Mouse (Mus musculus) neural tube, embryonic 14.5 days (tissue): ENCODE measurements around the gene B9d1. TPM values are rescaled to one million over a fixed set of nuclear protein-coding genes. Genes with fewer than 3 reads are reported as not detected.

Experiments
- ATAC-seq: fragments of 200-750 bp; cut with Nextera tagmentation; 2 replicates; pipeline ENCODE4 v1.8.0; 2017; ENCODE audit warnings: low read depth, mild to moderate bottlenecking, moderate TSS enrichment, moderate library complexity
- H3K27ac ChIP-seq: fragments of 300-500 bp; sonication (generic); 2 replicates; pipeline ENCODE4 v1.5.1; 2014; ENCODE audit warnings: low read depth, mild to moderate bottlenecking, control low read depth, low read length, moderate library complexity, mixed read lengths
- H3K27me3 ChIP-seq: fragments of 300-500 bp; sonication (generic); 2 replicates; pipeline ENCODE4 v1.6.1; 2014; ENCODE audit warnings: low read length; ENCODE audit not compliant: control insufficient read depth, insufficient read depth
- H3K36me3 ChIP-seq: fragments of 300-500 bp; sonication (generic); 2 replicates; pipeline ENCODE4 v1.6.1; 2014; ENCODE audit warnings: low read length, mixed read lengths; ENCODE audit not compliant: control insufficient read depth, insufficient read depth
- H3K4me1 ChIP-seq: fragments of 300-500 bp; sonication (generic); 2 replicates; pipeline ENCODE4 v1.6.1; 2014; ENCODE audit warnings: low read length; ENCODE audit not compliant: control insufficient read depth, insufficient read depth
- H3K4me2 ChIP-seq: fragments of 300-500 bp; sonication (generic); 2 replicates; pipeline ENCODE4 v1.6.1; 2014; ENCODE audit warnings: mild to moderate bottlenecking, low read depth, low read length, control low read depth
- H3K4me3 ChIP-seq: fragments of 300-500 bp; sonication (generic); 2 replicates; pipeline ENCODE4 v1.5.1; 2014; ENCODE audit warnings: low read depth, low read length, control low read depth, mixed read lengths
- H3K9ac ChIP-seq: fragments of 300-500 bp; sonication (generic); replicated peaks from 2 replicates; pipeline ENCODE4 v1.6.1; 2014; ENCODE audit warnings: low read depth, mild to moderate bottlenecking, control low read depth, low read length, mixed read lengths
- H3K9me3 ChIP-seq: fragments of 300-500 bp; sonication (generic); 2 replicates; pipeline ENCODE4 v1.6.1; 2016; ENCODE audit warnings: low read length; ENCODE audit not compliant: control insufficient read depth
- WGBS: fragments of 180-500 bp; shearing (Covaris S2); extraction: QIAGEN DNeasy Blood & Tissue Kit; methylation state at CpG from one replicate; pipeline ENCODE4 v1.1.7; 2014; 5-methylcytosine and 5-hydroxymethylcytosine counted together
- polyA plus RNA-seq: library from polyadenylated mRNA; unstranded; fragments of >200 nt; fragmentation: Nextera tagmentation; extraction: Ambion mirVana; gene quantifications from 2 replicates; pipeline ENCODE4 v1.2.1, GENCODE M21; 2014

Gene B9d1
- polyA plus RNA-seq, 1 experiment from 2014 or later: 36.9 TPM

DNA sequence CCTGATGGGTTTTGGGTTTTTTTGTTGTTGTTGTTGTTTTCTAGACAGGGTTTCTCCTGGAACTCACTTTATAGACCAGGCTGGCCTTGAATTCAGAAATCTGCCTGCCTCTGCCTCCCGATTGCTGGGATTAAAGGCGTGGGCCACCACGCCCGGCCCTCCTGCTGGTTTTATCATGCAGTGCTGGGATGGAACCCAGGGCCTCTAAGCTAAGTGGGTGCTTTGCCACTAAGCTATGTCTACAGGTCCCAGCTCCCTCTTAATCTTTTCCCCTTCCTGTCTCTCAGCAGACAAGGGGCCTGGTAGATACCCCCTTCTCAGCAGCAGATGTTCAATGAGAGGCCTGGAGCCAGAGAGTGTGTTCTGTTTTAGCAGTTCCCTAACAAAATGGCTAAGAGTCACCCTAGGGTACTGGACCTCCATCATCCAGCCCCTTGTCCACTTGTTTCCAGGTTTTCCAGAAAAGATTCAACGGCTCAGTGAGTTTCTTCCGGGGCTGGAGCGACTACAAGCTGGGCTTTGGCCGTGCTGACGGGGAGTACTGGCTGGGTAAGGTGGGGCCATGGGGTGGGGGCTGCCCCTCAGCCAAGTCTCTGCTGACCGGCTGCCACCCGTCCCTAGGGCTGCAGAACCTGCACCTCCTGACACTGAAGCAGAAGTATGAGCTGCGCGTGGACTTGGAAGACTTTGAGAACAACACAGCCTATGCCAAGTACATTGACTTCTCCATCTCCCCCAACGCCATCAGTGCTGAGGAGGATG is 18.3 kb upstream of the B9d1 start:
- peaks cover 20% of the 10 kb centered on the region for H3K4me1 ChIP-seq
- no peaks in the 10 kb centered on the region for H3K9me3 ChIP-seq
- peak overlapping the region; percentile 29; the same call in 1 of the 2 replicates for H3K4me2 ChIP-seq
- 0 out of 2 replicates have a peak overlapping the region, but pooled peaks have one; percentile 1 for H3K27ac ChIP-seq
- ATAC-seq: no peak
- peaks cover 31% of the 10 kb centered on the region for H3K36me3 ChIP-seq
- H3K27me3 ChIP-seq: no peaks in the 10 kb centered on the region
- H3K4me3 ChIP-seq: 0 out of 2 replicates have a peak overlapping the region, but pooled peaks have one; percentile 2
- 83% methylated on average over 14 of the region's 14 CpGs for WGBS
- no peak overlapping the region for H3K9ac ChIP-seq

DNA sequence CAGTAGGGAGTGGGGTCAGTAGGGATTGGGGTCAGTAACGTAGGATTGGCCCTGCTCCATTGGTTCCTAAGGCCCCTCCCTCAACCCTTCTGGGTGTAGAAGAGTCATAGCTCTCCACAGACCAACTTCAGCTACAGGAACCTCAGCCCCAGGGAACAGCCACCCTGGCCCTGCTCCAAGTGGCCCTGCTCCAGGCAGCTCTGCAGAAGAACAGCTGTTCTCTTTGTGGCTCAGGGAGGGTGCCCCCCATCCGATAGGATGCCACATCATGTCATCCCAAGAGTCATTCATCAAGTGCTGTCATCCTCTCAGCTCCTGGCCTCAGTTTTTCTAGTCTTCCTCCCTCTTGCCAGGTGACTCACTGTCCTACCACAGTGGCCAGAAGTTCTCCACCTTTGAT is 17.5 kb upstream of the B9d1 start:
- Histone ChIP-seq H3K4me2 (no peak overlapping the region), H3K9me3 (no peaks in the 10 kb centered on the region), H3K9ac (no peak overlapping the region), H3K27me3 (no peaks in the 10 kb centered on the region), H3K27ac (peak overlapping the region; percentile 48; the same call in 1 of the 2 replicates), H3K4me3 (no peak overlapping the region), H3K4me1 (peaks cover 20% of the 10 kb centered on the region), H3K36me3 (peaks cover 31% of the 10 kb centered on the region)
- ATAC-seq: peak; percentile 39; the same call in 1 of the 2 replicates
- 18% methylated on average over 2 of the region's 2 CpGs for WGBS

DNA sequence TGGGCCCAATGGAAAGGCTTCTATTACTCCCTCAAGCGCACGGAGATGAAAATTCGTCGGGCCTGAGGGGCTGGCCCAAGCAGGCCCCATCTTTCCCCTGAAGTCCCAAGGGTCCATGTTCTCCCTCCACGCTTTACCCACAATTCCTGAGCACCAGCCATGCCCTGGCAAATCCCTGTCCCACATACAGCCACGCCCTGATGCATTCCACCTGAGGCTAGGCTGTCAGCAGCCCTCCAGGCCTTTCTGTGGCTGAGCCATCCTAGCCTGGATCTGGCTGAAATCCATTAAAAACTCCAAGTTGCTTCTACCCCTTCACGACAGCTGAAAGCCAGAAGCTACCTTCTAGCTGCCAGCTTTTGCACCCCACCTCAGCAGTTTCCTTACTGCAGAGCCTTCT is 17.0 kb upstream of the B9d1 start:
- H3K4me1 ChIP-seq: peaks cover 25% of the 10 kb centered on the region

DNA sequence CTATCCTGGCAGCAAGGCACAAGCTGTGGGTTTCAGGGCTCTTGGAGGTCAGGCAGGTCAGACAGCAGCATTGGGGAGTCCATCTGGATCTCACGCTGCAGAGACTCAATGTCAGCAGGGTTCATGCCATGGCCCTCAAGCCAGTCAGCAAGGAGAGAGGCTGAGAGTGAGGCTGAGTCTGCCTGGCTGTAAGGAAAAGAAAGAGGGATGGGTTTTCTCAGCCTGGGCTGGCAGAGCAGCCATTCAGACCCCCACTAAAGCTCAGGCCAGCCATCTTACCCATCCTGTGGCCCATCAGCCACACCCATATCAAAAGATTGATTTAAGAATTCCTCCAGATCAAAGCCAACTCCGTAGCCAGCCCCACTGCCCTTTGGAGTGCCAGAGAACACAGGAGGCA is 15.9 kb upstream of the B9d1 start:
- ATAC-seq: no peak

More for the DNA sequence above, 17.0 kb upstream of the B9d1 start:
- H3K4me3 ChIP-seq: no peak overlapping the region
- H3K27me3 ChIP-seq: no peaks in the 10 kb centered on the region
- peaks cover 31% of the 10 kb centered on the region for H3K36me3 ChIP-seq
- 76% methylated on average over 7 of the region's 7 CpGs for WGBS
- peak overlapping the region; percentile 48; the same call in 1 of the 2 replicates for H3K27ac ChIP-seq
- H3K9ac ChIP-seq: no peak overlapping the region
- ATAC-seq: no peak
- H3K9me3 ChIP-seq: no peaks in the 10 kb centered on the region
- no peak overlapping the region for H3K4me2 ChIP-seq

DNA sequence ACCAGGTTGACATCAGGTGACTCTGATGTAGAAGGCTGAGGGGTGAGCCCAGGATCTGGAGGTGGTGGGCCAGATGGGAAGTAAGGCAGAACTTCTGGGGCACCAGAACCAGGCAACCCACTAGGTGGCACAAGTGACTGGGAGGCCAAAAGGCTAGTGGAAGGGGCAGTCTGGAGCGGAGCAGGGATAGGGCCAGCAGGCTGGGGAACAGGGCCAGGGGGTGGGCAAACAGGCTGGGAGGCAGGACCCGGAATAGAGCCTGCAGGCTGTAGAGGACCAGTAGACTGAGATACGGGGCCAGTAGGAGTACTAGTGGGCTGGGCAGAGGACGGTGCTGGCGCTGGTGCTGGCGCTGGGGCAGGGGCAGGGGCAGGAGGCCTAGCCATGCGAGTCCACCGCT is 15.1 kb upstream of the B9d1 start:
- H3K27me3 ChIP-seq: no peaks in the 10 kb centered on the region
- H3K4me3 ChIP-seq: no peak overlapping the region
- H3K4me2 ChIP-seq: no peak overlapping the region
- no peak overlapping the region for H3K9ac ChIP-seq
- H3K9me3 ChIP-seq: no peaks in the 10 kb centered on the region
- no peak for ATAC-seq
- peaks cover 31% of the 10 kb centered on the region for H3K36me3 ChIP-seq
- H3K4me1 ChIP-seq: peaks cover 19% of the 10 kb centered on the region
- WGBS: 91% methylated on average over 6 of the region's 8 CpGs
- no peak overlapping the region for H3K27ac ChIP-seq

More for the DNA sequence above, 15.9 kb upstream of the B9d1 start:
- H3K4me2 ChIP-seq: no peak overlapping the region
- no peak overlapping the region for H3K4me3 ChIP-seq
- no peaks in the 10 kb centered on the region for H3K27me3 ChIP-seq
- H3K9me3 ChIP-seq: no peaks in the 10 kb centered on the region
- WGBS: 74% methylated on average over 2 of the region's 2 CpGs
- H3K36me3 ChIP-seq: peaks cover 31% of the 10 kb centered on the region
- no peak overlapping the region for H3K27ac ChIP-seq
- peaks cover 26% of the 10 kb centered on the region for H3K4me1 ChIP-seq
- H3K9ac ChIP-seq: no peak overlapping the region

DNA sequence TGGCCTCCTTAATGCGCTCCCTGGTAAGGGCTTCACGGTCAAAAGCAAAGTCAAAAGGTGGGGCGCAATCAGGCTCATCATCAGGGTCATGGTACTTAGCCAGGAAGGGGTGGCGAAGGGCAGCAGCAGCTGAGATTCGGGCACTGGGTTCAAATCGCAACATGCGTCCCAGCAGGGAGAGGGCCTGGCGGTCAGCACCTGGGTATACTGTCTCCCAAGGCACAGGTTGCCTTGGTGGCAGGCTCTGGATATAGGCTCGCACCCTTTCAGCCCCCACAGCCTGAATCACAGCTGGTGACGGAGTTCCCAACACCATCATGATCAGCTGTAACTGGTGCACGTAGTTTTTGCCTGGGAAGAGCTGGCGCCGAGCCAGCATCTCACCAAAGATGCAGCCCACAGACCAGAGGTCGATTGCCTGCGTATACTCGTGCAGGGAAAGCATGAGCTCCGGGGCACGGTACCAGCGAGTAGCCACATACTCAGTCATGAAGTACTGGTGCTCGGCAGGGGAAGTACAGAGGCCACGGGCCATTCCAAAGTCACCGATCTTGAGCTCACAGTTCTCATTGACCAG is 13.9 kb upstream of the B9d1 start:
- no peaks in the 10 kb centered on the region for H3K27me3 ChIP-seq
- H3K36me3 ChIP-seq: peaks cover 31% of the 10 kb centered on the region
- 88% methylated on average over 22 of the region's 22 CpGs for WGBS
- peaks cover 14% of the 10 kb centered on the region for H3K4me1 ChIP-seq
- H3K4me2 ChIP-seq: no peak overlapping the region
- H3K9me3 ChIP-seq: no peaks in the 10 kb centered on the region
- no peak overlapping the region for H3K9ac ChIP-seq
- H3K4me3 ChIP-seq: no peak overlapping the region
- no peak for ATAC-seq
- H3K27ac ChIP-seq: no peak overlapping the region

DNA sequence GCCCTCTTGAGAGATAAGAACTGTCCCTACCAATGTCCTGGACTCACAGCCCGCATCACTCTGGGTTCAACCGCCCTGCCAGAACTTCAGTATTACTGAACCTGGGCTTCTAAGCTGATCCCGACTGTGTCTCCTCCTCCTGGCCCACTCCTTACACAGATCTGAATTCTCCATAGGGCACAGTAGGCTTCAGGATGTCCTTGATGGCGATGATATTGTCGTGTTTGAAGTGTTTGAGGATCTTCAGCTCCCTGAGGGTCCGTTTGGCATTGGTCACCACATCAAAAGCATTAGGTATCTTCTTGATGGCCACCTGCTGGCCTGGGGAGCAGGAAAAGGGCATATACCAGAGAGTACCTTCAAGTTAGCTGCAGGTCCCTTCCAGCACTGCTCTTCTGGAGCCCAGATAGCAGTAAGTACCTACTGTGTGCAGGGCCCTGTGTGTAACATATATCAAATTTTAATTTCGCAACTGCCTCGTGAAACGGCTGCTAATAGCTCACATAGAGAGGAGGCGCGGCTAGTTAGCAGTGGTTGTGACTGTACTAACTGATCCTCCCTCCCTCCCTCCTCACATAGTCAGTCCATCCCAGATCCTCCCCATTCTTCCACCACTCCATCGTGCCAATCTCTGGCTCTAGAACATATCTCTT is 12.1 kb upstream of the B9d1 start:
- Histone ChIP-seq H3K4me1 (peaks cover 7% of the 10 kb centered on the region), H3K36me3 (peaks cover 31% of the 10 kb centered on the region), H3K27ac (peak overlapping the region; percentile 88; the same call in 1 of the 2 replicates), H3K4me3 (peak overlapping the region; percentile 70), H3K9ac (peak overlapping the region; percentile 84), H3K27me3 (no peaks in the 10 kb centered on the region), H3K9me3 (no peaks in the 10 kb centered on the region), H3K4me2 (peak overlapping the region; percentile 51)
- ATAC-seq: no peak
- 74% methylated on average over 12 of the region's 12 CpGs for WGBS

DNA sequence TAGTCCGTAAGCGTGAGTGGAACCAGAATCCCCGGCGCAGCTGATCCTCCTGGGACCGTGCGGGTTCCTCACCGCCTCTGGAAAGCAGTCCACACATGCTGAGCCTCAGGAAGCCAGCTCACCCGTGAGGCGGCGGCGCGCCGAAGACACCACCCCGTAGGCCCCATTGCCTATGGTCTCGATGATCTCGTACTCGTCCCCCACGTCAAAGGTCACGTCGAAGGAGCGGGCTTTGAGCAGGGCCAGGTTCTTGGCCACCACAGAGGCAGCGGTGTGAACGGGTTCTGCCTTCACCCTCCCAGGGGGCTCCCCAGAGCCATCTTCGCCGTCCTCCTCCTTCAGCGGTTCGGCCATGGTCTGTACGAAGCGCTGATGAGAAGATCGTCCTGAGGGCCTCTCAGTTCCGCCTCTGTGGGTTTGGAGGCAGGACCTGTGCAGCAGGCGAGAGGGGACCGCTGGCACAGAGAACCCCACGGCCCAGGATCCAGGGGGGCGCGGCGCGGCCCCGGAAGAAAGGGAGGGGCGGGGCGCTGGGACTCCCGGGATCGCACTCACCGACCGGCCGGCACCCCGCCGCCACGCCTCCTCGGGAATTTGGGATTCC is 11.3 kb upstream of the B9d1 start:
- Histone ChIP-seq H3K4me3 (peak overlapping the region; percentile 70), H3K27me3 (no peaks in the 10 kb centered on the region), H3K4me2 (peak overlapping the region; percentile 51), H3K9me3 (no peaks in the 10 kb centered on the region), H3K36me3 (peaks cover 26% of the 10 kb centered on the region), H3K9ac (peak overlapping the region; percentile 84), H3K4me1 (peaks cover 7% of the 10 kb centered on the region), H3K27ac (peak overlapping the region; percentile 88)
- peak; percentile 69 for ATAC-seq
- WGBS: under 1% methylated on average over 50 of the region's 50 CpGs
